Mouse (Mus musculus) liver, adult 2 months (tissue): Measurements from ENCODE around the gene Spint1.

Source experiments
- CTCF ChIP-seq: fragments of 200-500 bp; IDR thresholded peaks from 2 replicates; pipeline ENCODE4 v1.5.1; 2011; ENCODE audit warnings: low read depth, low read length, control low read depth
- POLR2A ChIP-seq: fragments of 200-500 bp; IDR thresholded peaks from 2 replicates; pipeline ENCODE4 v1.6.1; 2011; ENCODE audit warnings: low read length, control low read depth; ENCODE audit not compliant: insufficient read depth; ENCODE audit errors: extremely low read depth

- TF ChIP-seq POLR2A (no peak), CTCF (no peak)
Measured at GRCm38 (mm10) chr2:119262978-119263377, 25.8 kb downstream of the Spint1 start.
